12 mouse cellular contexts compared by ENCODE assay signal in the genomic region with DNA sequence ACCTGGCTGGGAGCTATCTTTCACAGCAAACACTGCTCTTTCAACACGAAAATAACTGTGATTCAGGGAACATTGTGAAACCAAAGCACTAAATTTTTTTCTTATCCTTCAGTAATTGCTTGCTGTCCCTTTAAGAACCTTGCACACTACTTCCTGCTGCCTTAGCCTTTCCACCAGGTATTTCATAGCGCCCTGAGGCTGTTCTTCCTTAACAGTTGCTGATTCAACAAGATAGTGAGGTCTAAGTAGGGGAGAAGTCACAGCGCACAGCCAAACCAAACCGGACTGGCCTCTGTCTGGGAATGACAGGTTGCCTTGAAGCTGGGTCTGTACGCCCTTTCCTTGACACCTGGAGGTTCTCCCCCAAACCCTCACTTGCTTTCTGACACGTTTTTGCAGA.
A peak's percentile ranks its signal among the peaks of the same experiment; 100 is the strongest.
DNase-seq lines count a peak whose midpoint lies in the region; ATAC-seq lines count a peak whose summit lies in the region.
"Had no signal": no experiment of that assay in that cellular context is flagged by ENCODE, and none has a peak within 500 bp of the region (broad histone marks: within the 10 kb centered on the region; RNA-seq: fewer than 3 reads in every experiment).

No protein-coding gene starts in this region.

- ATAC-seq in frontal cortex, adult (ENCODE audit: low TSS enrichment) = no peak
- ATAC-seq: hindbrain, postnatal 0 days had no signal

- DNase-seq in ES-CJ7 (ENCODE audit: low read depth, low spot score) = peak; percentile 37
- DNase-seq in gonadal fat pad, adult 2 months (ENCODE audit: low read depth) = peak; percentile 95
- peak; percentile 60 to 79 for DNase-seq in kidney, adult 8-10 months
- peak; percentile 66 to 87 for DNase-seq in kidney, postnatal 25 days
- no peak for DNase-seq in left cerebral cortex, adult 11 months (ENCODE audit: low spot score)
- DNase-seq in lung, postnatal 4 days = no peak
- DNase-seq: cerebellum, adult 9-10 months; gastrocnemius, postnatal 14 days; heart, postnatal 36 days; thymus, adult 18-20 months had no signal

Comparison
In these comparisons a context has a peak if more than half of its experiments do, and no peak if none do; other contexts are left out.
1. DNase-seq: peak in ES-CJ7 (single experiment), gonadal fat pad, adult 2 months (single experiment), kidney, adult 8-10 months (2 of 2) and kidney, postnatal 25 days (2 of 2); none in left cerebral cortex, adult 11 months (single experiment) and lung, postnatal 4 days (0 of 2).